Mouse (Mus musculus) frontal cortex, adult (tissue): ENCODE results near the gene Prss22.

ENCODE experiments used
- ATAC-seq: cut with Nextera tagmentation; 2 replicates; pipeline ENCODE4 v1.9.2; 2017; ENCODE audit warnings: mild to moderate bottlenecking, moderate library complexity, mixed read lengths; ENCODE audit not compliant: low TSS enrichment

Prss22 gene

DNA sequence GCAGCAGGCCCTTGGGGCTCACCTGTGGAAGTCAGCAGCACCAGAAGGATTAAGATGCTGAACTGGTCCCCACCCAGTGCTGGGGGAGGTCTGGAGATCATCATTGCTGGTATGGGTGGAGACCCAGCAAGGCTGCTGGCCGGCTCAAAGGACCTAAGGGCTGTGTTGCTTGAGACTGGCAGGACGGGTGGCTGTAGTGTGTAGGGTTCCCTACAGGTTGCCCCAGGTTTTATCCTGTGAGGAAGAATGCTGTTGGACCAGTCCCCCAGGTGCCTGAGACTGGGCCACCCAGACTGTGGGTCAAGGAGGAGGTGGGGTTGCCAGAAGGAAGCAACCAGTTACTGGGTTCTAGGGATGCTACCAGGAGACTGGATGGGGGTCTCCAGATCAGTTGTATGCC, at the start of gene Prss22:
Prss22 (minus strand) TSS at position 200 of the 400 bp plus-strand sequence.
- ATAC-seq = no peak

DNA sequence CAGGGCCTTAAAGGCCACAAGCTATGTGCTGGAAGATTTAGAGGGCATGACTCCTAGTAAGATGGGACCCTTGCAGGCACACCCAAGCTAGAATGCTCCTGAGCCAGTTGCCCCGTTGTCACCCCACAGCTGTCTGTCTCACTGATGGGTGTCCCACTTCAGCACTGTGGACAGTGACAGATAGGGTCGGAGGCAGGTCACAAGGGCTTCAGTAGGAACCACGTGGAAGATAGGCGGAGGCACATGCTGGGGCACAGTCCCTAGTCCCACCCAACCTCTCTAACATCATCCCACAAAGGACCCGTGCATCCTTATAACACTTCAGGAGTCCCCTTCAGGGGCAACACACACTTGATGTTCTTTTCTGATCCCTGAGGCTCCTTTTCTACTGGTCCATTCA, 48.1 kb upstream of the Prss22 start:
- no peak for ATAC-seq

- no peak for ATAC-seq
Measured at GRCm38 (mm10) chr17:24045608-24046007, 47.7 kb upstream of the Prss22 start.

DNA sequence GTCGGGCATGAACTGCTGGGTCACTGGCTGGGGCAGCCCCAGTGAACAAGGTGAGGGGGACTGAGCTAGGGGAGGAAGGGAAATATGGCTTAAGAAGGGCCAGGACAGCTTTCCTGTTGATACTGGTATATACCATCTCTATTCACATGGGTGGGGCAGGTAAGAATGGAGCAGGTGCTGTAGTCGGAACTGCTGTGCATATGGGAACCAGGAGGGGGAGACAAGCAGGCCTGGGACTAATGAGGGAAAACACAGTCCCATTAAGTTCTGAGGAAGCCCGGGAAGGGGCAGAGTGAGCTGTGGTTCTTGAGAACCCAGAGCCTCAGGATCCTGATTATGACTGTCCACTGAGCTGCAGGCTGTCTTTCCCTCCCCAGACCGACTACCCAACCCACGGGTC, 46.6 kb upstream of the Prss22 start:
- no peak for ATAC-seq

- ATAC-seq = no peak
Measured at GRCm38 (mm10) chr17:24037844-24038243, 39.9 kb upstream of the Prss22 start, which contains the start of gene Prss27. Gene Prss27, plus strand, starts transcription at chr17:24038144.

GRCm38 (mm10) chr17:24037360-24037759, 39.5 kb upstream of the Prss22 start:
- ATAC-seq = no peak

- no peak for ATAC-seq
Measured at GRCm38 (mm10) chr17:24036954-24037353, 39.1 kb upstream of the Prss22 start.

GRCm38 (mm10) chr17:24035087-24035486, 37.2 kb upstream of the Prss22 start:
- ATAC-seq = no peak

DNA sequence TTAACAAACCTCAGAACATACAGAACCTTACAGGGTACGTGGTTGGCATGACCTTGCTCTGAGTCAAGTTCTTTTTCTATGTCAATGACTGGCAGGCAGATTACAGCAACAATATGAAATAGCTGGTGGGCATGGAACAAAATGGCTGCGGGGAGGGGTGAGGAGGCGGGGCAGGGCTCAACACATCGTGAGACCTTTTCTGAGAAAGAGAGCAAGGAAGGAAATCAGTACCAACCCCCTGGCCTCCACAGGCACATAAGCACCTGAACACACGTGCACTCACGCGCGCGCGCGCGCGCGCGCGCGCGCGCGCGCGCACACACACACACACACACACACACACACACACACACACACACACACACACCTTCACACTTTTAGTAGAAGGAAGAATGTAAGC, 32.7 kb upstream of the Prss22 start:
- ATAC-seq = no peak

- peak; percentile 52; the same call in 1 of the 2 replicates for ATAC-seq
Measured at GRCm38 (mm10) chr17:24029477-24029876, 31.6 kb upstream of the Prss22 start.

DNA sequence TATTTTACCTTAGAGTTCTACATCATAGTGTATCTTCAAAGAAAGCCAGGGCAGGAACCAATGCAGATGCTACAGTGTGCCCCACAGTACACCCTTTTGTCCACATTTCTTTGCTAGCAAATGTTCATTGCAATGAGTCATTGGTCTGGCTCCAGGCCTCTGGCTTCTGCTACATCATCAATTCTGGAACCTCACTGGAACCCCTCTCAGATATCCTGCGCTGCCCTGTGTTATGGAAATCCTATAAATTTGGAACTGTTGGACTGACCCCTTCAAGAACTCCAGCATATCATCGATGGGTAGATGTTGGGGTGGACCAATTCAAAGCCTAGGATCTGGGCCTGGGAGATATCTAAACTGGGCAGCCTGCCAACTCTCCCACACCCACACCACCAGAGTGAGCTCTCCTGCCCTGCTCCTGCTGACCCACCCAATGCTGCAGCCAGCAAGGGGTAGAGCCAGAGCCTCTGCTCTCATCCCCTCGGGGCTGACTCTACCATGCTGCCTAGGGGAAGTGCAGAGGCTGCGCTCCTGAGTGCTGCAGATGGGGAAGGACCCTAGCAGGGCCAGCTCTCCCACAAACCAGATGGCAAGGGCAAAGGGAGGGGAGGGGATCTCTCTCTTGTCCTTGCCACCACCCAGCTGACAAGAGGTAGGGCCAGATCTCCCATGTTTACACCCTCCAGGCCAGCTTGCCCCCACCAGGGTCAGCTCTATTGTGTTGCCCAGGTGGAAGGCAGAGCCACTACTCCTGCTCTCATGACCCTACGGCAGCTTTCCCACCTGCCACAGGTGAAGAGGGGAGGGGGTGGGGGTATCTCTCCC, 23.7 kb upstream of the Prss22 start:
- ATAC-seq = no peak

DNA sequence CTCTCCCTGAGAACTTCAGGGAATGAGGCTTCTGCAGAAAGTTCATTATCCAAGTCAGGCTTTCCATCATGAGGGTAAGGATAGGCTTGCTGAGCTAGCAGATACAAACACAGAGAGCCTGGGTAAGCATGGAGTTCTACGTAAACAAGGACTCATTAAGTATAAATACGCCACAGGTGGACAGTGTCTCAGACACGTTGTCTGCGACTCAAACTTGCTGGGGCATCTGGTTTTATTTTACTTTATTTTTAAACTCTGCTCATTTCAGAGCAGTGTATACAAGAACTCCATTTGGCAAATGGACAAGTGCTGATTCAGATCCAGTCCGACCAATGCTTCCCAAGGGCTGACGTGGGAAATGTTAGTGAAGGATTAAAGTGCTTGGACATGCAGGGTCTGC, 22.8 kb upstream of the Prss22 start:
- no peak for ATAC-seq

DNA sequence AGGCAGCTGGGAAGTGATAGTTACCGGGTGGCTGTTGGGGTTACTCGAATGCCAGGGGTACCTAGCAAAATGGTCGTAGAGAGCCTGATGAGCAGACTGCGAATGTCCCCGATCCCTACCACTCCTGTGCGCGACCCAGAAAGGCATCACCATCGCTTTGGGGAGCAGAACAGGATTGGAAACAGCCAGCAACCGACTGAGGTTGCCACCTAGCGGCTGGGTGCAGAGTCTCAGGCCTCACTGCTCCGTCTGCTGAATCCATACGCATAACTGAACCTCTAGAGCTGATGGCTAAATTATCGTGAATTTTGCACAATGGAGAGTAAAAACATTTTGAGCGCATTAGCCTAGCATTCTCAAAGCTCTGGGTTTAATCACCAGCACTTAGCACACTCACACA, 17.8 kb upstream of the Prss22 start:
- peak; percentile 74; the same call in 1 of the 2 replicates for ATAC-seq

- ATAC-seq = no peak
Measured at GRCm38 (mm10) chr17:24014433-24014965, 16.6 kb upstream of the Prss22 start.

DNA sequence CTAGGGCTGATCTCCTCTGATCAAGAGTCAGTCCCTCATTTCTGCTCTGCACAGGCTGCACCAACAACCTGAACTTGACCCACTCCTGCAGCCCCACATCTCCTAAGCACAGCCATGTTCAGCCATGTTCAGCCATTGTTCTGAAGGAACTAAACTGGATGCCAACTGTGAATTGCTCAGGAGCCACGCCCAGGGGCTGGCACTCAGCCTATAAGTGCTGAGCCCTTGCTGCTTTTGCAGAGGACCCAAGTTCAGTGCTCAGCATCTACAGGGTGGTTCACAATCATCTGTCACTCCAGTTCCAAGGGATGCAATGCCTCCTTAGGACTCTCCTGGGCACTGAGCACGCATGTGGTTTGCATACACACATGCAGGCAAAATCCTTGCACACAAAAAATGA, 15.0 kb upstream of the Prss22 start:
- no peak for ATAC-seq

DNA sequence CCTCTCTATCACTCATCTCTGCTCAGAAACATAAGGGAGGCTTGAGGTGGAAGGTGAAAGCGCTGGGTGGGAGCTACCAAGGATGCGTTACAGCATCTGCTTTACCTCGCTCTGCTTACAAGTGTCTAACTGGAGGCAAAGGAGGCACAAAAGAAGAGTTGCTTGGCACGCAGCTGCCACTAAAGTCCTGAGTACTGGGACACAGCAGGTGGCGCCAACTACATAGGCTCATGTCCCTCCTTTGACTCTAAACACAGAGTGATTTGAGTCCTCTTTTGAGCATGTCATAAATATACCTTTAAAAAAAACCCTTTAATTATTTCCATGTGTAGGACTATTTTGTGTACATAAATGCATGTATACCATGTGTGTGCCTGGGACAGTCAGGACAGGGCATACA, 11.7 kb upstream of the Prss22 start:
- ATAC-seq = no peak

- ATAC-seq = no peak
Measured at GRCm38 (mm10) chr17:24008105-24008504, 10.2 kb upstream of the Prss22 start.

GRCm38 (mm10) chr17:24007391-24007790, 9.5 kb upstream of the Prss22 start:
- ATAC-seq = no peak

GRCm38 (mm10) chr17:24006930-24007329, 9.0 kb upstream of the Prss22 start:
- ATAC-seq = no peak

DNA sequence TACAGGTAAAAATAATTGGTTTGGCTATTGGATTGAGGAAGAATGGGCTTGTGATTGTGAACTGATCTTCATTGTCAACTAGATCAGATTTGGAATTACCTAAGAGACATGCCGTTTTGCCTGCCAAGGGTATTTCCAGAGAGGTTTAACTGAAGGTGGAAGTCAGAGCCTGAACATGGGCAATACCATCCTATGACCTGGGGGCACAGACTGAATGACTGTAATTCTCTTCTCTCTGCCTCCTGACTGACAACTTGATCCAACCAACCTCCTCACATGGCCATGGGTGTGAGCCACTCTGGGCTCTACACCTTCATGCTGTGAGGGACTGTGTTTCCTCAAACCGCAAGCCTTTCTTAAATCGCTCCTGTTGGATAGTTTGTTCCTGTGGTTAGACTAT, 7.1 kb upstream of the Prss22 start:
- no peak for ATAC-seq

GRCm38 (mm10) chr17:24004071-24004665, 6.3 kb upstream of the Prss22 start:
- no peak for ATAC-seq

- peak; percentile 86 for ATAC-seq
Measured at GRCm38 (mm10) chr17:24000404-24000803, 2.5 kb upstream of the Prss22 start.

GRCm38 (mm10) chr17:23998383-23998782, 483 bp upstream of the Prss22 start:
- no peak for ATAC-seq
